Mouse (Mus musculus): Measurements from ENCODE around the gene Pde6h. TPM values are rescaled to one million over a fixed set of nuclear protein-coding genes. Genes with fewer than 3 reads are reported as not detected.

The Pde6h gene
- 0.07 TPM in 1 of 2 replicates, not detected in the other for polyA plus RNA-seq (2012; ENCODE audit: low replicate concordance)

GRCm38 (mm10) chr6:136923532-136923931 is at the start of gene Pde6h:
Pde6h (plus strand) TSS chr6:136923832.

DNA sequence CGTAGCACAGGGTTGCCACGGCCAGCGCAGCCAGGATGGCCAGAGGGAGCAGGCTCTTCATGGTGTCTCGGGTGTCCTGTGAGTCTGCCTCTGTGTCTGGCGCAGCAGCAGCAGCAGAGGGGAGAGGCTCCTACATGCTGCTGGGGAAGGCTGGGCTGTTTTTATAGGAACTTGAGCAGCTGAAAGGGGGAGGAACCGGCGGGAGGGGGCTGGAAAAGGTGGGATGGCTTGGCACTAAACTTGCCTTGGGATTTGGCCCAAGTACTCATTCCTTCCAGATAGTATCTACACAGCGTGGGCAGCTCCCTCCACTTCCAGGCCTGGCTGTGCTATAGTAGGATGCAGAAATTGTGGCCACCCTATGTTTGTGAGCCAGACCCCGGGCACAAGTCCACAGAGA is 48.0 kb upstream of the Pde6h start, which contains the start of gene Mgp:
TSS of gene Mgp (minus strand) at position 154 of the 400 bp plus-strand sequence.

DNA sequence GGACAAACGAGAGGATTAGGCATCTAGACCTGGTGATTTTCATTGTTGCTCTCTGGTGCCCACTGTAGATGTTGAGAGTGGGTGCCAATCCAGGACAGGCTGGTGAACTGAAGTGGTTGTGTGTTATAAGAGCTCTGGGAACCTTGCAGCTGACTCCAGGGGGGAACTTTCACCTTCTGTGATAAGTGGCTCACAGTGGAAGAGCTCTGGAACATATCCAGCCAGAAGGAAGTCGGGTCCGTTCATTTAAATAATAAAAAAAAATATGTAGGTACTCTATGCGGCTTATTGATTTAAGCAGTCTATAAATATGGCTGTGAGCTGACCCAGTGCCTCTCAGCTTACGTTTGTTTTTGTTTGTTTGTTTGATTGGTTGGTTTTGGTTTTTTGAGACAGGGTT is 1.6 kb upstream of the Pde6h start, which contains the start of gene Erp27:
TSS of gene Erp27 (minus strand) at position 101 of the 400 bp plus-strand sequence.

GRCm38 (mm10) chr6:136941051-136942021 is 17.7 kb downstream of the Pde6h start, which contains the start of gene Arhgdib:
Arhgdib (minus strand) TSS chr6:136941899.

Other genes starting within 250 kb of the Pde6h start
- gene Gucy2c, start 142.1 kb upstream of the Pde6h start, polyA plus RNA-seq (2012; ENCODE audit: low replicate concordance) = not detected in 2 replicates
- gene Hist4h4, start 119.4 kb upstream of the Pde6h start, polyA plus RNA-seq (2012; ENCODE audit: low replicate concordance) = 18.8 and 18.9 TPM in 2 replicates
- 194 and 567 TPM in 2 replicates for gene H2afj, start 115.6 kb upstream of the Pde6h start, polyA plus RNA-seq (2012; ENCODE audit: low replicate concordance)
- 3.5 and 6.4 TPM in 2 replicates for gene BC049715, start 96.2 kb upstream of the Pde6h start, polyA plus RNA-seq (2012; ENCODE audit: low replicate concordance)
- gene Wbp11, start 95.6 kb upstream of the Pde6h start, polyA plus RNA-seq (2012; ENCODE audit: low replicate concordance) = 346 and 357 TPM in 2 replicates
- not detected in 2 replicates for gene Smco3, start 88.4 kb upstream of the Pde6h start, polyA plus RNA-seq (2012; ENCODE audit: low replicate concordance)
- gene Art4, start 66.1 kb upstream of the Pde6h start, polyA plus RNA-seq (2012; ENCODE audit: low replicate concordance) = 0.66 and 4.1 TPM in 2 replicates
- not detected in 2 replicates for gene Mgp, start 48.0 kb upstream of the Pde6h start, polyA plus RNA-seq (2012; ENCODE audit: low replicate concordance)
- gene Erp27, start 1.7 kb upstream of the Pde6h start, polyA plus RNA-seq (2012; ENCODE audit: low replicate concordance) = not detected in 2 replicates
- 22.6 and 23.3 TPM in 2 replicates for gene Arhgdib, start 18.1 kb downstream of the Pde6h start, polyA plus RNA-seq (2012; ENCODE audit: low replicate concordance)
- gene Rerg, start 246.7 kb downstream of the Pde6h start, polyA plus RNA-seq (2012; ENCODE audit: low replicate concordance) = not detected in 2 replicates